Mouse (Mus musculus) CH12.LX (cell line): ENCODE data around the gene Pmpcb. TPM values are rescaled to one million over a fixed set of nuclear protein-coding genes. Genes with fewer than 3 reads are reported as not detected.

ENCODE experiments used
- DNase-seq: peaks from one replicate; pipeline ENCODE4 v3.0.0-alpha.2; 2013; ENCODE audit errors: extremely low read depth
- H3K27ac ChIP-seq: 2 replicates; pipeline ENCODE4 v1.5.1; 2012; ENCODE audit warnings: low read depth, mild to moderate bottlenecking, control low read depth, moderate library complexity; ENCODE audit not compliant: insufficient read depth
- H3K27me3 ChIP-seq: replicated peaks from 2 replicates; pipeline ENCODE3; 2012; ENCODE audit warnings: inconsistent platforms
- H3K36me3 ChIP-seq, 2 experiments: replicated peaks in 1 of 2; 2 replicates each; pipeline versions ENCODE3 to v1.6.1; 2012; ENCODE audit warnings: inconsistent platforms in 1 of 2, low read length in 1 of 2, mild to moderate bottlenecking in 1 of 2, mixed read lengths in 1 of 2, moderate library complexity in 1 of 2; ENCODE audit not compliant: control insufficient read depth in 1 of 2, insufficient read depth in 1 of 2
- H3K4me1 ChIP-seq, 2 experiments: 2 replicates each; pipeline ENCODE4 v1.6.1; 2012; ENCODE audit warnings: inconsistent platforms in 1 of 2, moderate library complexity in 1 of 2; ENCODE audit not compliant: insufficient read depth in 2 of 2, control insufficient read depth in 1 of 2
- H3K4me2 ChIP-seq: 2 replicates; pipeline ENCODE4 v1.6.1; 2012; ENCODE audit warnings: low read depth, mild to moderate bottlenecking, control low read depth; ENCODE audit not compliant: poor library complexity, insufficient read depth, severe bottlenecking
- H3K4me3 ChIP-seq, 3 experiments: fragments of 150-350 bp in 1 of 3; sonication (generic) in 1 of 3; replicated peaks in 1 of 3; 2 replicates each; pipeline versions ENCODE3 to v1.5.1; 2011 to 2012; ENCODE audit warnings: low read depth in 2 of 3, low read length in 2 of 3, mild to moderate bottlenecking in 2 of 3, moderate library complexity in 2 of 3, control low read depth in 1 of 3, improper control_type of control experiment in 1 of 3, inconsistent platforms in 1 of 3, mixed read lengths in 1 of 3; ENCODE audit not compliant: poor library complexity in 1 of 3
- H3K79me2 ChIP-seq: replicated peaks from 2 replicates; pipeline ENCODE4 v1.6.1; 2012; ENCODE audit warnings: mild to moderate bottlenecking, moderate library complexity; ENCODE audit not compliant: control insufficient read depth, poor library complexity, insufficient read depth, severe bottlenecking; ENCODE audit errors: extremely low read depth
- H3K9ac ChIP-seq: 2 replicates; pipeline ENCODE4 v1.6.1; 2012; ENCODE audit warnings: low read depth, mild to moderate bottlenecking, control low read depth, moderate library complexity; ENCODE audit not compliant: insufficient read depth
- H3K9me3 ChIP-seq: replicated peaks from 2 replicates; pipeline ENCODE3; 2012; ENCODE audit warnings: low read length, inconsistent platforms, mixed read lengths
- CHD1 ChIP-seq: IDR thresholded peaks from 2 replicates; pipeline ENCODE4 v1.6.1; 2012; ENCODE audit warnings: low read depth, low read length, improper control_type of control experiment, inconsistent platforms
- CHD2 ChIP-seq: IDR thresholded peaks from 2 replicates; pipeline ENCODE4 v1.6.1; 2011; ENCODE audit warnings: low read length, improper control_type of control experiment
- EP300 ChIP-seq: IDR thresholded peaks from 2 replicates; pipeline ENCODE4 v1.6.1; 2011; ENCODE audit warnings: low read length, improper control_type of control experiment
- ETS1 ChIP-seq: conservative IDR thresholded peaks from 2 replicates; pipeline ENCODE4 v1.6.1; 2012; ENCODE audit warnings: low read depth, mild to moderate bottlenecking, inconsistent platforms, low read length, improper control_type of control experiment, moderate library complexity
- IRF4 ChIP-seq: IDR thresholded peaks from 2 replicates; pipeline ENCODE4 v1.6.1; 2014; ENCODE audit warnings: low read depth, mild to moderate bottlenecking, inconsistent platforms, low read length, improper control_type of control experiment
- JUN ChIP-seq: IDR thresholded peaks from 2 replicates; pipeline ENCODE4 v1.6.1; 2011; ENCODE audit warnings: low read depth, mild to moderate bottlenecking, low read length, improper control_type of control experiment, moderate library complexity; ENCODE audit not compliant: insufficient read depth
- MAFK ChIP-seq: IDR thresholded peaks from 2 replicates; pipeline ENCODE4 v1.6.1; 2011; ENCODE audit warnings: low read length, improper control_type of control experiment; ENCODE audit not compliant: insufficient replicate concordance
- MEF2A ChIP-seq: IDR thresholded peaks from 2 replicates; pipeline ENCODE4 v1.6.1; 2014; ENCODE audit warnings: low read depth, mild to moderate bottlenecking, inconsistent platforms, low read length, improper control_type of control experiment, borderline replicate concordance
- MXI1 ChIP-seq: IDR thresholded peaks from 2 replicates; pipeline ENCODE4 v1.6.1; 2011; ENCODE audit warnings: mild to moderate bottlenecking, low read depth, low read length, improper control_type of control experiment
- MYC ChIP-seq: IDR thresholded peaks from 2 replicates; pipeline ENCODE4 v1.6.1; 2011; ENCODE audit warnings: low read depth, mild to moderate bottlenecking, improper control_type of control experiment, low read length
- POLR2A ChIP-seq: IDR thresholded peaks from 2 replicates; pipeline ENCODE4 v1.6.1; 2011; ENCODE audit warnings: low read depth, mild to moderate bottlenecking, improper control_type of control experiment, low read length
- RCOR1 ChIP-seq: conservative IDR thresholded peaks from 2 replicates; pipeline ENCODE4 v1.6.1; 2012; ENCODE audit warnings: low read depth, mild to moderate bottlenecking, inconsistent platforms, low read length, improper control_type of control experiment
- SIN3A ChIP-seq: IDR thresholded peaks from 2 replicates; pipeline ENCODE4 v1.6.1; 2012; ENCODE audit warnings: low read length, improper control_type of control experiment, inconsistent platforms
- UBTF ChIP-seq: IDR thresholded peaks from 2 replicates; pipeline ENCODE4 v1.6.1; 2012; ENCODE audit warnings: low read depth, mild to moderate bottlenecking, inconsistent platforms, low read length, improper control_type of control experiment, moderate library complexity
- USF1 ChIP-seq: IDR thresholded peaks from 2 replicates; pipeline ENCODE4 v1.6.1; 2014; ENCODE audit warnings: low read depth, mild to moderate bottlenecking, inconsistent platforms, low read length, improper control_type of control experiment
- USF2 ChIP-seq: conservative IDR thresholded peaks from 2 replicates; pipeline ENCODE4 v1.6.1; 2011; ENCODE audit warnings: low read depth, low read length, improper control_type of control experiment
- dilution Hi-C: fragments of 300-500 bp; cut with MboI; formaldehyde crosslinking; loops from 2 replicates; pipeline ENCODE4 v1.14.3; 2020; ENCODE audit warnings: low sequenced_read_pairs; ENCODE audit not compliant: extremely low pct_unique_long_range_greater_than_20kb, extremely low pct_ligation_motif_present
- in situ Hi-C: fragments of 300-500 bp; cut with MboI; formaldehyde crosslinking; loops from 3 replicates; pipeline ENCODE4 v1.14.3; 2019; ENCODE audit warnings: low sequenced_read_pairs, low pct_ligation_motif_present, low pct_unique_long_range_greater_than_20kb, mixed read lengths
- polyA plus RNA-seq: library from polyadenylated mRNA; unstranded; fragments of >175 nt; gene quantifications from 2 replicates; pipeline ENCODE4 v1.2.1, GENCODE M21; 2012; ENCODE audit warnings: low read depth; ENCODE audit not compliant: insufficient read length
- total RNA-seq, 2 experiments: library from RNA; depleted of rRNA; stranded (reverse); fragments of 300-350 nt in 1 of 2; fragments of >200 nt in 1 of 2; gene quantifications; 2 replicates each; pipeline ENCODE4 v1.2.3; 2012 to 2014

Pmpcb gene
- total and polyA plus RNA-seq, 3 experiments: 113 to 166 (median 165) TPM

DNA sequence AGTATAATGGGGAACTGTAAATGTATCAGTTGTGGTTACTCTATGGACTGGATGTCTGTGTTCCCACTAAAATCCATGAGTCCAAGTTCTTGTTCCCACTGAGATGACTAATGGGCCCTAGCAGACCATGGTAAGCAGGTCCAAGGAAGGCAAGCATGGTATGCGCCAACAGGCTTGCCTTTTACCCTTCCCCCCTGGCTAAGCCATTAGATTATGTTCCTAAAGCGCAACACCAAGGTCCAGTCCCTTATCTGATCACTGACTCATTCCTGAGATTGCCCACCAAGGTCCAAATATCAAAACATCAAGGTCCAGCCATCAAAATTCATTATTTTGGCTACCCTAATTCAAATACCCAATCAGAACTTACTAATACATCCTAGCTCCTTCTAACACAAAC is 17.7 kb upstream of the Pmpcb start:
- no peak for DNase-seq
- H3K27me3 ChIP-seq: no peaks in the 10 kb centered on the region
- H3K27ac ChIP-seq: no peak overlapping the region
- no peak overlapping the region for H3K9ac ChIP-seq
- no peaks in the 10 kb centered on the region for H3K79me2 ChIP-seq
- dilution Hi-C loops: no loop called here
- in situ Hi-C loops: no loop called here
- no peak overlapping the region for H3K4me2 ChIP-seq
- peaks cover 0 to 5% of the 10 kb centered on the region in 2 experiments; a peak in 2 of 4 replicates for H3K4me1 ChIP-seq
- H3K4me3 ChIP-seq: no peak overlapping the region
- TF ChIP-seq JUN: no peak
- TF ChIP-seq EP300: no peak
- no peak for TF ChIP-seq MAFK
- TF ChIP-seq ETS1: no peak
- no peak for TF ChIP-seq UBTF
- peaks cover 2% of the 10 kb centered on the region for H3K9me3 ChIP-seq
- no peaks in the 10 kb centered on the region for H3K36me3 ChIP-seq

GRCm38 (mm10) chr5:21724427-21724826 is 12.5 kb upstream of the Pmpcb start:
- Histone ChIP-seq H3K79me2 (no peaks in the 10 kb centered on the region), H3K4me1 (peaks cover 0 to 5% of the 10 kb centered on the region in 2 experiments; a peak in 1 of 4 replicates), H3K4me3 (no peak overlapping the region), H3K9ac (no peak overlapping the region), H3K9me3 (no peaks in the 10 kb centered on the region), H3K27ac (no peak overlapping the region), H3K4me2 (no peak overlapping the region), H3K27me3 (no peaks in the 10 kb centered on the region), H3K36me3 (no peaks in the 10 kb centered on the region)
- DNase-seq: no peak
- dilution Hi-C loops: no loop called here
- no peak for TF ChIP-seq MXI1
- no peak for TF ChIP-seq MEF2A
- TF ChIP-seq UBTF: no peak
- TF ChIP-seq JUN: no peak
- TF ChIP-seq EP300: no peak
- TF ChIP-seq POLR2A: no peak
- TF ChIP-seq CHD2: no peak
- no peak for TF ChIP-seq MYC
- TF ChIP-seq USF2: no peak
- no peak for TF ChIP-seq CHD1
- TF ChIP-seq USF1: no peak
- no peak for TF ChIP-seq RCOR1
- TF ChIP-seq MAFK: no peak
- TF ChIP-seq SIN3A: no peak
- in situ Hi-C loops: no loop called here

DNA sequence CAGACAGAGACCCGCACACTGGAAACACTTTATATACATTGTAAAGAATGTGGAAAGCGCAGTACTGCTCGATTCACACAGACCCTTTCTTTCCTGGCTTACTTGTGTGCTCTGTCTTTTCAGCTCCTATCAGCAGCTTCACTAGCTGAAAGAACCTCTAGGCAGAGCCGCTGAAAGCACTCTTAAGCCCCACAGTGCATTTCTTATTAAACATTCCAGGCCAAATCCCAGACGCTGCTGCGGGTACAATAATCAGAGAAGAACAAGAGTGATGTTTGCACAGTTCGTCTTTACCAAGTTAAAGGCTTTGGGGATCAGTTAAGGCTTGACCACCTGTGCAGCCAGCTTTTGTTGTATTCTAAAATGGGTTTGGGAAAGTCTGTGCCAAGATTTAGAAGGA is 12.1 kb upstream of the Pmpcb start:
- dilution Hi-C loops: no loop called here
- Histone ChIP-seq H3K4me3 (no peak overlapping the region), H3K27ac (no peak overlapping the region), H3K36me3 (no peaks in the 10 kb centered on the region), H3K9me3 (no peaks in the 10 kb centered on the region)
- DNase-seq: no peak
- no peak for TF ChIP-seq JUN
- no peak for TF ChIP-seq IRF4
- no peak for TF ChIP-seq USF2
- TF ChIP-seq, all 38 proteins: peak for 0
- Histone ChIP-seq H3K79me2 (no peaks in the 10 kb centered on the region), H3K4me1 (peaks cover 0 to 5% of the 10 kb centered on the region in 2 experiments; a peak in 1 of 4 replicates), H3K4me2 (no peak overlapping the region), H3K9ac (no peak overlapping the region), H3K27me3 (no peaks in the 10 kb centered on the region)
- in situ Hi-C loops: no loop called here
